In genomic region chr2:152802303-152802702, GRCm38 (mm10) we compare ENCODE assay signal across 25 mouse cellular contexts. TPM values are rescaled to one million over a fixed set of nuclear protein-coding genes. Genes with fewer than 3 reads are reported as not detected.
DNase-seq lines count a peak whose midpoint lies in the region; ATAC-seq and TF ChIP-seq lines count a peak whose summit lies in the region.
"Had no signal": no experiment of that assay in that cellular context is flagged by ENCODE, and none has a peak within 500 bp of the region (broad histone marks: within the 10 kb centered on the region; RNA-seq: fewer than 3 reads in every experiment).

No protein-coding gene starts in this region.

- H3K4me3 ChIP-seq in cerebellum, adult 2 months (replicated peaks; ENCODE audit: insufficient read depth, low read depth, low read length): no peak overlapping the region
- no peak overlapping the region for H3K4me3 ChIP-seq in lung, postnatal 0 days (ENCODE audit: low read depth, low read length)
- H3K4me3 ChIP-seq: embryonic facial prominence, embryonic 12.5 days; heart, embryonic 13.5 days; left cerebral cortex, adult 2 months; limb, embryonic 12.5 days; lung, embryonic 15.5 days; midbrain, embryonic 15.5 days; neural tube, embryonic 15.5 days had no signal

- no peaks in the 10 kb centered on the region for H3K9me3 ChIP-seq in lung, postnatal 0 days (ENCODE audit: low read length)
- H3K9me3 ChIP-seq: embryonic facial prominence, embryonic 12.5 days; heart, embryonic 13.5 days; limb, embryonic 12.5 days; lung, embryonic 15.5 days; midbrain, embryonic 15.5 days; neural tube, embryonic 15.5 days had no signal

- no peak for ATAC-seq in cerebellum, adult (ENCODE audit: insufficient number of reproducible peaks, low FRiP score, low TSS enrichment)
- ATAC-seq in lung, postnatal 0 days: no peak
- ATAC-seq: forebrain, embryonic 14.5 days; intestine, postnatal 0 days; midbrain, embryonic 15.5 days had no signal

- no peak for TF ChIP-seq POLR2A in cerebellum, adult 2 months (IDR thresholded peaks at IDR 0.05; ENCODE audit: borderline replicate concordance, insufficient read depth, low read length)

- no peak for TF ChIP-seq CTCF in cerebellum, adult 2 months (IDR thresholded peaks at IDR 0.05; ENCODE audit: borderline replicate concordance, insufficient read depth, low read depth, low read length)
- no peak for TF ChIP-seq CTCF in lung, postnatal 0 days (IDR thresholded peaks at IDR 0.05)

- peaks cover 56% of the 10 kb centered on the region for H3K4me1 ChIP-seq in cerebellum, adult 2 months (ENCODE audit: control insufficient read depth, insufficient read depth, low read length)
- peaks cover 27% of the 10 kb centered on the region for H3K4me1 ChIP-seq in lung, postnatal 0 days (ENCODE audit: insufficient read depth, low read depth, low read length)

- no peaks in the 10 kb centered on the region for H3K27me3 ChIP-seq in cerebellum, adult 2 months (ENCODE audit: control insufficient read depth, insufficient read depth, low read length)
- H3K27me3 ChIP-seq in lung, postnatal 0 days (replicated peaks; ENCODE audit: insufficient read depth, low read length): no peaks in the 10 kb centered on the region
- H3K27me3 ChIP-seq: embryonic facial prominence, embryonic 12.5 days; heart, embryonic 13.5 days; limb, embryonic 12.5 days; lung, embryonic 15.5 days; midbrain, embryonic 15.5 days; neural tube, embryonic 15.5 days had no signal

- no peak for TF ChIP-seq EP300 in lung, postnatal 0 days (IDR thresholded peaks at IDR 0.05)

- WGBS in cerebellum, adult 2 months: 64% methylated on average over 10 of the region's 10 CpGs
- 86% methylated on average over 10 of the region's 10 CpGs for WGBS in lung, postnatal 0 days

- H3K27ac ChIP-seq in cerebellum, adult 2 months (ENCODE audit: insufficient read depth, low read length): peak overlapping the region; percentile 81; the same call in 1 of the 2 replicates
- H3K27ac ChIP-seq in lung, postnatal 0 days (ENCODE audit: low read length): no peak overlapping the region
- H3K27ac ChIP-seq: embryonic facial prominence, embryonic 12.5 days; heart, embryonic 13.5 days; hindbrain, embryonic 14.5 days; left cerebral cortex, adult 2 months; limb, embryonic 12.5 days; lung, embryonic 15.5 days; midbrain, embryonic 15.5 days; neural tube, embryonic 15.5 days had no signal

- H3K36me3 ChIP-seq in lung, postnatal 0 days (ENCODE audit: insufficient read depth, low read length): no peaks in the 10 kb centered on the region
- H3K36me3 ChIP-seq: embryonic facial prominence, embryonic 12.5 days; heart, embryonic 13.5 days; lung, embryonic 15.5 days; midbrain, embryonic 15.5 days; neural tube, embryonic 15.5 days had no signal

- no peak for DNase-seq in cerebellum, adult 2 months
- DNase-seq in kidney, postnatal 10 days: peak; percentile 41
- no peak for DNase-seq in kidney, adult 9 months
- peak; percentile 38 for DNase-seq in lung, postnatal 10 days
- DNase-seq in lung, postnatal 0 days (ENCODE audit: low spot score): no peak
- no peak for DNase-seq in urinary bladder, postnatal 10 days (ENCODE audit: low spot score)
- no peak for DNase-seq in frontal cortex, postnatal 14 days (ENCODE audit: low spot score in 2 of 2)
- DNase-seq: cerebellum, adult 9-10 months; embryo, embryonic 11 days; heart, postnatal 10 days; kidney, postnatal 14 days; lung, postnatal 4 days; right cerebral cortex, postnatal 25 days; thymus, postnatal 14 days had no signal

- no peak overlapping the region for H3K9ac ChIP-seq in lung, postnatal 0 days (replicated peaks; ENCODE audit: low read depth)
- H3K9ac ChIP-seq: embryonic facial prominence, embryonic 12.5 days; heart, embryonic 13.5 days; hindbrain, embryonic 14.5 days; limb, embryonic 12.5 days; lung, embryonic 15.5 days; midbrain, embryonic 15.5 days; neural tube, embryonic 15.5 days had no signal

- H3K4me2 ChIP-seq in lung, postnatal 0 days (replicated peaks; ENCODE audit: low read depth, low read length): no peak overlapping the region
- H3K4me2 ChIP-seq: embryonic facial prominence, embryonic 12.5 days; heart, embryonic 13.5 days; hindbrain, embryonic 14.5 days; limb, embryonic 12.5 days; lung, embryonic 15.5 days; midbrain, embryonic 15.5 days; neural tube, embryonic 15.5 days had no signal

RNA-seq across cellular contexts. Expression of gene Bcl2l1, which starts 29.2 kb away (rescaled TPM):
- polyA plus RNA-seq in cerebellum, adult 2 months (2012; rRNA removed): 141 and 142 TPM in 2 replicates
- 100 and 103 TPM in 2 replicates for polyA plus RNA-seq in lung, postnatal 0 days (2015; fragmentation: Nextera tagmentation; extraction: Ambion mirVana)

RNA-seq across cellular contexts. Expression of gene Tpx2, which starts 45.5 kb away (rescaled TPM):
- 1.2 TPM in 2 replicates for polyA plus RNA-seq in cerebellum, adult 2 months (2012; rRNA removed)
- 3.1 and 5.7 TPM in 2 replicates for polyA plus RNA-seq in lung, postnatal 0 days (2015; fragmentation: Nextera tagmentation; extraction: Ambion mirVana)

RNA-seq across cellular contexts. Expression of gene Cox4i2, which starts 48.3 kb away (rescaled TPM):
- 9.2 and 9.7 TPM in 2 replicates for polyA plus RNA-seq in cerebellum, adult 2 months (2012; rRNA removed)
- polyA plus RNA-seq in lung, postnatal 0 days (2015; fragmentation: Nextera tagmentation; extraction: Ambion mirVana): 204 and 228 TPM in 2 replicates

Comparison
In these comparisons a context has a peak if more than half of its experiments do, and no peak if none do; other contexts are left out.
1. DNase-seq: peak in kidney, postnatal 10 days (single experiment) and lung, postnatal 10 days (single experiment); none in cerebellum, adult 2 months (0 of 2), kidney, adult 9 months (single experiment), lung, postnatal 0 days (single experiment), urinary bladder, postnatal 10 days (single experiment) and frontal cortex, postnatal 14 days (0 of 2).
2. RNA of gene Cox4i2, which starts 48.3 kb away (polyA plus RNA-seq): 204 to 228 TPM in lung, postnatal 0 days; 9.2 to 9.7 TPM in cerebellum, adult 2 months; every median in the first group is over 10 times any median in the second.